Mouse (Mus musculus): ENCODE results near the gene Hectd3. TPM values are rescaled to one million over a fixed set of nuclear protein-coding genes. Genes with fewer than 3 reads are reported as not detected.

Gene Hectd3
- polyA plus RNA-seq, 1 experiment: 6.4 TPM

DNA sequence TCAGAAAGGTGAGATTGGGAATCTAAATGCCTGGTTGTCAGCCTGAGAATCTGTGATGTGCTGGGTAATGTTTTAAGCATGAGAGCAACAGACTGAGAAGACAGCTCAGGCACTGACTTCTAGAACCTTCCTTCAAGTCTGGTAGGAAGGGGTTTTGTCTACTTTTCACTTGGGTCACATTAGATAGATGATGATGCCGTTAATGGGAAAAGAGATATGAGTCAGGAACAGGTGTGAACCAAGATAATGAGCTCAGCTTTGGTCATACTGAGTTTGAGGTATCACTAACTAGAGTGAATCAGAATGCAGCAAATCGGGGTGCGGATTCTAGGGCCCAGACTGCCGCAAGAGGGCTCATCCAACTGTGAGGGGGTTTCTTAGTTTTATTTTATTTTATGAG, 28.4 kb downstream of the Hectd3 start:
- Histone ChIP-seq H3K4me3 (ENCODE audit: low read depth, low read length) (no peak overlapping the region), H3K36me3 (ENCODE audit: control insufficient read depth, insufficient read depth, low read length, poor library complexity, severe bottlenecking) (peaks cover 25% of the 10 kb centered on the region), H3K27ac (ENCODE audit: insufficient read depth, low read length) (no peak overlapping the region), H3K9ac (ENCODE audit: low read depth, poor library complexity, severe bottlenecking) (no peak overlapping the region), H3K4me1 (ENCODE audit: control insufficient read depth, insufficient read depth, low read length) (no peaks in the 10 kb centered on the region), H3K9me3 (replicated peaks; ENCODE audit: control insufficient read depth, insufficient read depth, low read length, poor library complexity, severe bottlenecking) (no peaks in the 10 kb centered on the region), H3K27me3 (ENCODE audit: control insufficient read depth, insufficient read depth, low read length, poor library complexity, severe bottlenecking) (no peaks in the 10 kb centered on the region)
- no peak for TF ChIP-seq CTCF (IDR thresholded peaks at IDR 0.05; ENCODE audit: low read depth, low read length)

DNA sequence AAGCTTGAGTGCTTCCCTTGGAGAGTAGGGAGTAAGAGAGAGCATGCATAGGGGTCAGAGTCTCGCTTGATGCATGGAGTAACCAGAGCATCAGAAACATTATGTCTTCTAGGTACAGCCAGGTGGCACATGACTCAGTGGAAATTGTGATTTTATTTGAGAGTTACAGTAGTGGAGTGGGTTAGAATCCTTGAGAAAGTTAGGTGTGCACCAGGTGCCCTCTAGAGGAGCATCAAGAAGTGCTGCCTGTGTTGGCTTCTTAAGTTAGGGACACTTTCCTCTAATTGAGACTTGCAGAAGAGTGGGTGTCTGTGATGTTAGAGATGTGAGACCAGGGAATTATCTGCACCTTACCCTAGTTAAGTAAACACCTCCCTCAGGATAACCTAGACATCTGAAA, 36.0 kb downstream of the Hectd3 start:
- peaks cover 28% of the 10 kb centered on the region for H3K36me3 ChIP-seq (ENCODE audit: control insufficient read depth, insufficient read depth, low read length, poor library complexity, severe bottlenecking)
- no peak overlapping the region for H3K9ac ChIP-seq (ENCODE audit: low read depth, poor library complexity, severe bottlenecking)
- H3K9me3 ChIP-seq (replicated peaks; ENCODE audit: control insufficient read depth, insufficient read depth, low read length, poor library complexity, severe bottlenecking): no peaks in the 10 kb centered on the region
- H3K27me3 ChIP-seq (ENCODE audit: control insufficient read depth, insufficient read depth, low read length, poor library complexity, severe bottlenecking): no peaks in the 10 kb centered on the region
- TF ChIP-seq CTCF (IDR thresholded peaks at IDR 0.05; ENCODE audit: low read depth, low read length): no peak
- no peak for TF ChIP-seq EP300 (IDR thresholded peaks at IDR 0.05; ENCODE audit: insufficient read depth, low read depth, low read length)
- H3K4me1 ChIP-seq (ENCODE audit: control insufficient read depth, insufficient read depth, low read length): no peaks in the 10 kb centered on the region
- no peak overlapping the region for H3K4me3 ChIP-seq (ENCODE audit: low read depth, low read length)
- 0 out of 2 replicates have a peak overlapping the region, but pooled peaks have one; percentile 48 for H3K27ac ChIP-seq (ENCODE audit: insufficient read depth, low read length)

DNA sequence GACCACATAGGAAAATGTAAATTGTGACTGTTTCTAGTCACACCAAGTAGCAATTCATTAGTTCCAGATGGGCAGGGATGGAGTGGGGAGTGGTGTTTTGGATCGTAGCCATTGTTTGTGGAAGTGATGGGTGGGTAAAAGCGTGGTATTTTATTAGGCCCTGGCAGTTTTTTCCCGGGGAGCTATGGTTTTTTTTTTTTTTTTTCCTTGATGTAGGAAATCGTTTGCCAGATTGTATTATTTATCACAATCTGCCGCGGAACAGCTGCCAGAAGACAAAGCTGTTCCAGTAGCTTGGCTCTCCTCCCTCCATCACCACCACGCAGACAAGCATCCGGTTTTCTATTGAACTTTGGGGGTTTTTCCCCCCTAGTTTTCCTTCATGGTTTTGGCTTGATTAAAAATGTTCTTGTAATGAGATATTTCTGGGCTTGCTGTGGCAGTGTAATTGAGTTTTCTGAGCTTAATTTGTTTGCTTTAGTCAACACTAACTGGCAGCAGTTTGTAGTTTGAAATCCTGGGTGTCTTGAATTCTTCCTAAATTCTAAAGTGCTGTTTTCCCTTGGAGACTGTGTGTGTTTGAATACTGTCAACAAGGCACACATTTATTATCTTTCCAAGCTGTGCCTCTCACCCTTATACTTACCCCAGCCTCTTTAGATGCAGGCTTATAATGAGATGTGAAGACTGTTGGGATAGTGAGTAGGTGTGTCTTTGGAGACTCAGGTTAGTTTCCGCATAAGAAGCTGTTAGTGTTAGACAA, 45.0 kb downstream of the Hectd3 start:
- Histone ChIP-seq H3K9ac (ENCODE audit: low read depth, poor library complexity, severe bottlenecking) (no peak overlapping the region), H3K27me3 (ENCODE audit: control insufficient read depth, insufficient read depth, low read length, poor library complexity, severe bottlenecking) (no peaks in the 10 kb centered on the region), H3K36me3 (ENCODE audit: control insufficient read depth, insufficient read depth, low read length, poor library complexity, severe bottlenecking) (peaks cover 12% of the 10 kb centered on the region), H3K4me1 (ENCODE audit: control insufficient read depth, insufficient read depth, low read length) (peaks cover 2% of the 10 kb centered on the region), H3K9me3 (replicated peaks; ENCODE audit: control insufficient read depth, insufficient read depth, low read length, poor library complexity, severe bottlenecking) (no peaks in the 10 kb centered on the region), H3K27ac (ENCODE audit: insufficient read depth, low read length) (no peak overlapping the region), H3K4me3 (ENCODE audit: low read depth, low read length) (no peak overlapping the region)
- TF ChIP-seq EP300 (IDR thresholded peaks at IDR 0.05; ENCODE audit: insufficient read depth, low read depth, low read length): no peak
- no peak for TF ChIP-seq CTCF (IDR thresholded peaks at IDR 0.05; ENCODE audit: low read depth, low read length)
- TF ChIP-seq POLR2A (IDR thresholded peaks at IDR 0.05; ENCODE audit: insufficient read depth, low read length): no peak

DNA sequence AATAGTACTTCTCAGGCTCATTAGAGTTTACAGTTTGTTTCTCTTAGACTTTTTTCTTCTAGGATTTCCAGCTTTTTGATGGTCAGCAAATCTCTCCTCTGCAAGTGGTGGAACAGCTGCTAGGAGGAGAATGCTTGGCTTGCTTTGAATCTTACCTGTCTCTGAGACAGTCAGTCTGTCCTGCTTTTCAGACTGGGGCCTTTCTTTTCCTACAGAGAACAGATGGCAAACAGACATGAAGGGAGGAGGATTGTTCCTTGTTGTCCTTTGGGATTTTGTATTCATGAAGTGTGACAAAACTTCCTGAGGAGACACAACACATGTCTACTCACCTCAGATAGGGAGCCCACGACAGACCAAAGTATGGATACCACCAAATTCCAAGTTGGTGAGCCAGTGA, 45.7 kb downstream of the Hectd3 start:
- TF ChIP-seq POLR2A (IDR thresholded peaks at IDR 0.05; ENCODE audit: insufficient read depth, low read length) (no peak), CTCF (IDR thresholded peaks at IDR 0.05; ENCODE audit: low read depth, low read length) (no peak), EP300 (IDR thresholded peaks at IDR 0.05; ENCODE audit: insufficient read depth, low read depth, low read length) (no peak)
- Histone ChIP-seq H3K4me3 (ENCODE audit: low read depth, low read length) (no peak overlapping the region), H3K36me3 (ENCODE audit: control insufficient read depth, insufficient read depth, low read length, poor library complexity, severe bottlenecking) (peaks cover 12% of the 10 kb centered on the region), H3K27me3 (ENCODE audit: control insufficient read depth, insufficient read depth, low read length, poor library complexity, severe bottlenecking) (no peaks in the 10 kb centered on the region), H3K27ac (ENCODE audit: insufficient read depth, low read length) (no peak overlapping the region), H3K9ac (ENCODE audit: low read depth, poor library complexity, severe bottlenecking) (no peak overlapping the region), H3K4me1 (ENCODE audit: control insufficient read depth, insufficient read depth, low read length) (peaks cover 2% of the 10 kb centered on the region), H3K9me3 (replicated peaks; ENCODE audit: control insufficient read depth, insufficient read depth, low read length, poor library complexity, severe bottlenecking) (no peaks in the 10 kb centered on the region)

DNA sequence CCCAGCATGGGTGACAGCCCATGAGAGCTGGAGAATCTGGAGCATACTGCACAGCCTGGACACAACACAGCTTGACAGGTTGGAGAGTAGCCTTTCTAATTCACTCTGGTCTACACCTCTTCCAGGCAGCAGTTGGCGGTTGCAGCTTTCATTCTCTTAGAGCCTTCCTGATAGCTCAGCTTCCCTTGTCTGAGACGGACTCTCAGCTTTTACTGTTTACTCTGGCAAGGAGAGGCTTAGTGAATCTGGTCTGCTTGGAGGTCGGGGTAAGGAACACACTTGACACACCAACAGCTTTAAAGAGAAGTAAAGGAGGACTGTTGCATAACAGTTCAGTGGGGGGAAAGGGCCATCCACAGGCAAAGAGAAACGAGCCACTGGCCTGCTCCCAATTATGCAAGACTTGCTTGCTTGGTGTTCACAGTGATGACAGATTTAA, 46.2 kb downstream of the Hectd3 start:
- Histone ChIP-seq H3K9ac (ENCODE audit: low read depth, poor library complexity, severe bottlenecking) (no peak overlapping the region), H3K4me3 (ENCODE audit: low read depth, low read length) (no peak overlapping the region), H3K9me3 (replicated peaks; ENCODE audit: control insufficient read depth, insufficient read depth, low read length, poor library complexity, severe bottlenecking) (no peaks in the 10 kb centered on the region), H3K4me1 (ENCODE audit: control insufficient read depth, insufficient read depth, low read length) (peaks cover 2% of the 10 kb centered on the region), H3K36me3 (ENCODE audit: control insufficient read depth, insufficient read depth, low read length, poor library complexity, severe bottlenecking) (peaks cover 12% of the 10 kb centered on the region), H3K27me3 (ENCODE audit: control insufficient read depth, insufficient read depth, low read length, poor library complexity, severe bottlenecking) (no peaks in the 10 kb centered on the region), H3K27ac (ENCODE audit: insufficient read depth, low read length) (no peak overlapping the region)
- TF ChIP-seq CTCF (IDR thresholded peaks at IDR 0.05; ENCODE audit: low read depth, low read length) (no peak), EP300 (IDR thresholded peaks at IDR 0.05; ENCODE audit: insufficient read depth, low read depth, low read length) (no peak), POLR2A (IDR thresholded peaks at IDR 0.05; ENCODE audit: insufficient read depth, low read length) (no peak)

DNA sequence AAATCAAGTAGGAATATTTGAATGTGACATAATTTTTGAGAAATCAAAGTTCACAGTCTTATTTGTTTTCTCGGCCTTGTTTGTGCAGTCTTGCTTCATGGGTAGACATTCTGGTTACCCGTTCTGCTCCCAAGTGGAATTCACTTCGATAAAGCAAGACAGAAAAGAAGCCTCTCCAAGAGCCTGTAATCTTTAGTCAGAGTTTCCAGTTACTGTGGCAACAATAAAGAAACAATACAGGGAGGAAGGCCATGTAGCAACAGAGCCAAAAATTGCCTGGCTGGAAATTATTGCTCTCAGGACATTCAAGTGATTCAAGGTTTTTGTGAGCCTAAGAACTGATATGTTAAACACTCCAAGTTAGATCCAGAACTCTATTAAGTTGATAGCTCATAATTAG, 53.7 kb downstream of the Hectd3 start:
- no peaks in the 10 kb centered on the region for H3K9me3 ChIP-seq (replicated peaks; ENCODE audit: control insufficient read depth, insufficient read depth, low read length, poor library complexity, severe bottlenecking)
- no peak overlapping the region for H3K9ac ChIP-seq (ENCODE audit: low read depth, poor library complexity, severe bottlenecking)
- peaks cover 14% of the 10 kb centered on the region for H3K36me3 ChIP-seq (ENCODE audit: control insufficient read depth, insufficient read depth, low read length, poor library complexity, severe bottlenecking)
- no peaks in the 10 kb centered on the region for H3K4me1 ChIP-seq (ENCODE audit: control insufficient read depth, insufficient read depth, low read length)
- no peak overlapping the region for H3K27ac ChIP-seq (ENCODE audit: insufficient read depth, low read length)
- no peaks in the 10 kb centered on the region for H3K27me3 ChIP-seq (ENCODE audit: control insufficient read depth, insufficient read depth, low read length, poor library complexity, severe bottlenecking)
- TF ChIP-seq CTCF (IDR thresholded peaks at IDR 0.05; ENCODE audit: low read depth, low read length) (no peak), POLR2A (IDR thresholded peaks at IDR 0.05; ENCODE audit: insufficient read depth, low read length) (no peak), EP300 (IDR thresholded peaks at IDR 0.05; ENCODE audit: insufficient read depth, low read depth, low read length) (no peak)
- no peak overlapping the region for H3K4me3 ChIP-seq (ENCODE audit: low read depth, low read length)
